In genomic region chr19:36922936-36923335, GRCm38 (mm10) we compare ENCODE assay signal across 21 mouse cellular contexts. TPM values are rescaled to one million over a fixed set of nuclear protein-coding genes. Genes with fewer than 3 reads are reported as not detected.
DNase-seq lines count a peak whose midpoint lies in the region; ATAC-seq and TF ChIP-seq lines count a peak whose summit lies in the region.
"Had no signal": no experiment of that assay in that cellular context is flagged by ENCODE, and none has a peak within 500 bp of the region (broad histone marks: within the 10 kb centered on the region; RNA-seq: fewer than 3 reads in every experiment).

No protein-coding gene starts in this region.

- no peaks in the 10 kb centered on the region for H3K9me3 ChIP-seq in lung, postnatal 0 days (ENCODE audit: low read length)
- H3K9me3 ChIP-seq: forebrain, embryonic 10.5 days; hindbrain, embryonic 13.5 days had no signal

- H3K9ac ChIP-seq in lung, postnatal 0 days (replicated peaks; ENCODE audit: low read depth) = no peak overlapping the region
- H3K9ac ChIP-seq: forebrain, postnatal 0 days; hindbrain, embryonic 13.5 days had no signal

- H3K4me2 ChIP-seq in lung, postnatal 0 days (replicated peaks; ENCODE audit: low read depth, low read length) = no peak overlapping the region
- H3K4me2 ChIP-seq: heart, embryonic 11.5 days; hindbrain, embryonic 13.5 days had no signal

- peak overlapping the region; percentile 85 for H3K27ac ChIP-seq in lung, postnatal 0 days (ENCODE audit: low read length)
- H3K27ac ChIP-seq: forebrain, embryonic 10.5 days; gastrocnemius, adult 2 months; hindbrain, embryonic 13.5 days had no signal

- TF ChIP-seq CTCF in lung, postnatal 0 days (IDR thresholded peaks at IDR 0.05) = no peak

- H3K4me1 ChIP-seq in lung, postnatal 0 days (ENCODE audit: insufficient read depth, low read depth, low read length) = peaks cover 7% of the 10 kb centered on the region; the same call in 1 of the 2 replicates

- no peaks in the 10 kb centered on the region for H3K36me3 ChIP-seq in lung, postnatal 0 days (ENCODE audit: insufficient read depth, low read length)
- H3K36me3 ChIP-seq: forebrain, embryonic 10.5 days; hindbrain, embryonic 13.5 days had no signal

- intact Hi-C loops in left cerebral cortex, postnatal 25 days (cut with DNase I) = loop anchor here (1.0 kb wide), 1 partner anchor 107 kb away; no protein-coding TSS in a partner anchor

- DNase-seq in lung, adult 18-20 months = peak; percentile 50 to 63
- DNase-seq in lung, postnatal 14 days = no peak
- peak; percentile 87 for DNase-seq in lung, postnatal 0 days (ENCODE audit: low spot score)
- DNase-seq in lung, postnatal 36 days = peak; percentile 54
- DNase-seq in adipocyte (ENCODE audit: low spot score) = no peak
- no peak for DNase-seq in left cerebral cortex, postnatal 25 days (ENCODE audit: low spot score in 2 of 2)
- DNase-seq: adrenal gland, postnatal 10 days; adrenal gland, postnatal 36 days; cerebellum, adult 18-20 months; cerebellum, adult 9-10 months; cerebellum, postnatal 14 days; forebrain, postnatal 0 days; gastrocnemius, adult 2 months; gastrocnemius, postnatal 14 days; heart, adult 11 months had no signal

- H3K27me3 ChIP-seq in lung, postnatal 0 days (replicated peaks; ENCODE audit: insufficient read depth, low read length) = no peaks in the 10 kb centered on the region
- H3K27me3 ChIP-seq: hindbrain, embryonic 13.5 days had no signal

- no peak overlapping the region for H3K4me3 ChIP-seq in lung, postnatal 0 days (ENCODE audit: low read depth, low read length)
- H3K4me3 ChIP-seq: forebrain, embryonic 10.5 days; gastrocnemius, adult 2 months; hindbrain, embryonic 13.5 days had no signal

- ATAC-seq in lung, postnatal 0 days = peak; percentile 49
- ATAC-seq: activated CD4-positive, CD25-positive, alpha-beta regulatory T cell, adult 4 months; forebrain, embryonic 14.5 days; forebrain, postnatal 0 days; hindbrain, embryonic 16.5 days had no signal

- peak; percentile 83 for TF ChIP-seq EP300 in lung, postnatal 0 days (IDR thresholded peaks at IDR 0.05)

- WGBS in lung, postnatal 0 days = 39% methylated on average over 3 of the region's 3 CpGs

RNA-seq across cellular contexts. Expression of gene Btaf1, which starts 2.9 kb away (rescaled TPM):
- polyA plus RNA-seq in lung, postnatal 0 days (2015; fragmentation: Nextera tagmentation; extraction: Ambion mirVana) = 6.4 and 7.2 TPM in 2 replicates
- 10 to 100 TPM; 24.9 to 25.5 TPM for total RNA-seq in left cerebral cortex, postnatal 25 days (2021)

RNA-seq across cellular contexts. Expression of gene Fgfbp3, which starts 3.5 kb away (rescaled TPM):
- 7.6 and 8.2 TPM in 2 replicates for polyA plus RNA-seq in lung, postnatal 0 days (2015; fragmentation: Nextera tagmentation; extraction: Ambion mirVana)
- total RNA-seq in left cerebral cortex, postnatal 25 days (2021) = 1 to 10 TPM; 5.4 to 7.0 TPM
- polyA plus RNA-seq: activated CD4-positive, CD25-positive, alpha-beta regulatory T cell, adult 4 months had no signal

Comparison
In these comparisons a context has a peak if more than half of its experiments do, and no peak if none do; other contexts are left out.
1. DNase-seq: peak in lung, adult 18-20 months (2 of 2), lung, postnatal 0 days (single experiment) and lung, postnatal 36 days (single experiment); none in lung, postnatal 14 days (single experiment), adipocyte (single experiment) and left cerebral cortex, postnatal 25 days (0 of 2).